Mouse (Mus musculus) gonadal fat pad, adult 2 months (tissue): ENCODE data around the gene Mpv17l2. TPM values are rescaled to one million over a fixed set of nuclear protein-coding genes. Genes with fewer than 3 reads are reported as not detected.

Source experiments
- DNase-seq: peaks from one replicate; pipeline ENCODE4 v3.0.0-alpha.2; 2012; ENCODE audit warnings: low read depth
- polyA plus RNA-seq: library from polyadenylated mRNA; depleted of rRNA; stranded (reverse); fragments of >200 nt; gene quantifications from 2 replicates; pipeline ENCODE4 v1.2.3, GENCODE M21; 2012

Mpv17l2 gene
- polyA plus RNA-seq, 1 experiment, result 143 TPM

GRCm38 (mm10) chr8:70766571-70767440, 6.1 kb upstream of the Mpv17l2 start:
- DNase-seq, result no peak

- no peak for DNase-seq
Measured at GRCm38 (mm10) chr8:70765838-70766570, 5.3 kb upstream of the Mpv17l2 start.

- no peak for DNase-seq
Measured at GRCm38 (mm10) chr8:70765329-70765728, 4.6 kb upstream of the Mpv17l2 start.

GRCm38 (mm10) chr8:70764676-70765075, 3.9 kb upstream of the Mpv17l2 start:
- no peak for DNase-seq

DNA sequence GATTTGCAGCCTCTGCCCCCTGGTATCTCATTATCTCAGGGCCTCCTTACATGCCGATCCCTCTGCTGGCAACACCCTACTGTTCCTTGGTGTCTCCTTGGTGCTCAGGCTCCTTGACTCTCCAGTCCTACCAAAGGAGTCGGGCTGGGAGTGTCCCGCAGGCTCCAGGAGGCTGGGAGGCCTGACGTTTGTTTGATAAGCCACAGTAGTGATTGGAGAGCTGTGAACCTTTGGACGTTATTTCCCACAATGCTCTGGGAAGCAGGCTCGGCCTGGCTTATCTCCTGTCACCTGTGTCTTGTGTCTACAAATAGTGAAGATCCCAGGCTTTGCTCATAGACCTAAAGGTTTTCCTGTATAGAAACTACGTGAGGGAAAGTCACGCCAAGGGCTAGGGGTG, 3.3 kb upstream of the Mpv17l2 start:
- DNase-seq, result no peak

GRCm38 (mm10) chr8:70763354-70763753, 2.6 kb upstream of the Mpv17l2 start:
- DNase-seq, result no peak

- DNase-seq, result no peak
Measured at GRCm38 (mm10) chr8:70762118-70762517, 1.4 kb upstream of the Mpv17l2 start.

GRCm38 (mm10) chr8:70760350-70760749, 396 bp downstream of the Mpv17l2 start:
- no peak for DNase-seq

DNA sequence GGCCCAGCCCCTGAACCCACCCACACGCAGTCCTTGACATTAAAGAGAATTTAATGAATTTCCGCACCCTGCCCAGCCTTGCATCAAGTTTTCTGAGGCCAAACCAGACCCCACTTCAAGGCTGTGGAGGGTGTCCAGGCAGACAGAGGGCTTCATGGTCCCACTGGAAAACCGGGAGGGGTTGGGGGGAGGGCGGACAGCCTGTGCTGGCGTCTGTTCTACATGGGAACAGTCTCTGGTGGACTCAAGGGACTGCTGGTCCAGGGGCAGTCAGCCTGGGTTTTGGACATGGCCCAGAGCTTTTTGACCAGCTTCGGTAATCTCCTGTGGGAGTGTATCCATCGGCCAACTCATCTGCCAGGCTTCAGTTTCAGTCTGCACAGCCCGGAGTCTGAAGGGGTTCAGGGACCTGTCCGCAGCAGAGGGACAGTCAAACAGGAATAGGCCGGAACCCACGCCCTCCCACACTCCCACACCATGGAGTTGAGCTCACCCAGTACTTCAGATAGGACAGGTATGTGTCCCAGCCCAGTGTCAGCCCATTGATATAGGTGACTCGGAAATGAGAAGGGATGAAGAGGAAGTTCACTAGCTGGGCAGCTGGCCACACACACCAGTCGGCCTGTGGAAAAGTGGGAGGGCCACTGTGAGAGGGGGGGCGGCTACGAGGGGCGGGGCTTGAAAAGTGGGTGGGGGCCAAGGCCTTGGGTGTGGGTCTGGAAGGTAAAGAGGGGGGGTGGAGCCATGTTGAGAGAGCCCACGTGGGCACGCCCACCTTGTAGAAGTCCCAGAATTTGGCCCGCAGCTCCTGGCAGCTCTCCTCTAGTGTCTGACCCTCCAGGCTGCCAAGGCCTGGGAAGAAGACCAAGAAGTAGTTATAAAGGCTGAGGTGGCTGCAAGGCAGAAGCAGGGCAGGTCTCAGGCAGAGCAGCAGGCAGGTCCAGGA, 1.9 kb downstream of the Mpv17l2 start:
- no peak for DNase-seq

- no peak for DNase-seq
Measured at GRCm38 (mm10) chr8:70758308-70758615, 2.5 kb downstream of the Mpv17l2 start.

- DNase-seq, result no peak
Measured at GRCm38 (mm10) chr8:70757523-70758307, 3.0 kb downstream of the Mpv17l2 start.

DNA sequence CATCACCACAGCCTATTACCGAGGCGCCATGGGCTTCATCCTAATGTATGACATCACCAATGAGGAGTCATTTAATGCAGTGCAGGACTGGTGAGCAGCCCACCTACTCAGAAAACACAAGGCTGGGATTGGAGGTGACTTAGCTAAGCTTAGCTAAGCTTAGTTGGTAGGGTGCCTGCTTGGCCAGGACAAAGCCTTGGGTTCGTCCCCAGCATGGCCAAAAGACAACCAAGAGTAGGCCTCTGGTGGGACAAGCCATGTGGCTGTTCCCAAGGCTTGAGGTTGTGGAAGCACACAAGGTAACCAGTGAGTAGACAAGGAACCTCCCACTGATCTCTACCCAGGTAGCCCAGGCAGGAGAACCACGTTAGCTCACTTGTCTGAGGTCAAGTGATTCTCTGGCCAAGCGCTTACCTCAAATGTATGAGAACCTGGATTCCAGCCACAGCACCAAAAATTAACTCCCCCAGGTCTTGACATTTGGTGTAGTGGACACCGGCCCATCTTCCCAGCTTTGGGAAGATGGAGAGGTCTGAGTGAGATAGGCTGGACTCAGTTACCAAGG, 4.2 kb downstream of the Mpv17l2 start:
- DNase-seq, result no peak

GRCm38 (mm10) chr8:70755661-70756475, 4.9 kb downstream of the Mpv17l2 start:
- no peak for DNase-seq

- no peak for DNase-seq
Measured at GRCm38 (mm10) chr8:70754871-70755660, 5.7 kb downstream of the Mpv17l2 start.

GRCm38 (mm10) chr8:70754043-70754870, 6.5 kb downstream of the Mpv17l2 start, which contains the start of gene Rab3a:
Rab3a (plus strand) TSS chr8:70754679.
- peak; percentile 92 for DNase-seq

DNA sequence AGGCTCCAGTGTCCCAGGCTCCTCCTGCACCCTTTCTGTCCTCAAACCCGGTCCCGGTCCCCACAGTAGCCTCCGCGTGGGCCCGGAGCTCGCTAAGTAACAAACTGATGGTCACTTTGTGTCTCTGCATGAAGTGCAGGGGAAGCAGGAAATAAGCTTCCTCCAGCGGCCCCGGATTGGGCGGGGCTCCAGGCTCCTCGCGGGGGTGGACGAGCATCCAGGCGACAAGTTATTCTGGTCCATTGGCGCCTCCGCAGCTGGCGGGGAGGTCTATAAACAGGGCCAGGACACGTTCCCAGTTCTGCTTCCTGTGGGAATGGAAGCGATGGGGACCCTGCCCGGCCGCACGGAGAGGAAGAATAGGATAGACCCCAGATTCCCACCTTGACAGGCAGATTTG, 7.6 kb downstream of the Mpv17l2 start:
- no peak for DNase-seq

GRCm38 (mm10) chr8:70752000-70752764, 8.6 kb downstream of the Mpv17l2 start:
- DNase-seq, result no peak
